Mouse (Mus musculus) embryonic fibroblast, embryonic 13.5 days (primary cell): ENCODE results near the gene Ccdc33.

Experiments used
- CTCF ChIP-seq: IDR thresholded peaks from 2 replicates; pipeline ENCODE4 v1.5.1; 2011; ENCODE audit warnings: mild to moderate bottlenecking, control low read depth, low read length, moderate library complexity, borderline replicate concordance; ENCODE audit not compliant: insufficient read depth
- POLR2A ChIP-seq: IDR thresholded peaks from 2 replicates; pipeline ENCODE4 v1.6.1; 2011; ENCODE audit warnings: low read depth, mild to moderate bottlenecking, control low read depth, low read length, moderate library complexity

GRCm38 (mm10) chr9:58027426-58028180 lies 91.0 kb downstream of the Ccdc33 start:
- no peak for TF ChIP-seq POLR2A
- no peak for TF ChIP-seq CTCF
